Mouse (Mus musculus) thymus, postnatal 4 days (tissue): ENCODE results near the gene Cacnb1.

Experiments
- DNase-seq: peaks from one replicate; pipeline ENCODE4 v3.0.0; 2021

The Cacnb1 gene

DNA sequence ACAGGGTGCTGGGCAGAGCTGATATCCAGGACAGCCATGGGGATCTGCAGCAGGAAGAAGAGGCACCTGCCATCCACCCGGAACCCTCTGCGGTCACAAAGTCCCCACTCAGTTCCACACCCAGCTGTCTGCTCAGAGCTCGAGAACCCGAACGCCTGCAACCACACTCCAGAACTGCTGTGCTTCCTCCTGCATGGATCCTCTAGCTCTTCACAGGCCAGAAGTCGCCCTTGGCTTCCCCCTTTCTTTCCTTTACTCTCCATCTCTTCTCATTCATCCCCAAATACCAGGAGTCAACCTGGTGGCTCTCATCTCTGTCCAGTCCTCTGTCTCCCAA, 68.9 kb downstream of the Cacnb1 start:
- DNase-seq, result no peak

DNA sequence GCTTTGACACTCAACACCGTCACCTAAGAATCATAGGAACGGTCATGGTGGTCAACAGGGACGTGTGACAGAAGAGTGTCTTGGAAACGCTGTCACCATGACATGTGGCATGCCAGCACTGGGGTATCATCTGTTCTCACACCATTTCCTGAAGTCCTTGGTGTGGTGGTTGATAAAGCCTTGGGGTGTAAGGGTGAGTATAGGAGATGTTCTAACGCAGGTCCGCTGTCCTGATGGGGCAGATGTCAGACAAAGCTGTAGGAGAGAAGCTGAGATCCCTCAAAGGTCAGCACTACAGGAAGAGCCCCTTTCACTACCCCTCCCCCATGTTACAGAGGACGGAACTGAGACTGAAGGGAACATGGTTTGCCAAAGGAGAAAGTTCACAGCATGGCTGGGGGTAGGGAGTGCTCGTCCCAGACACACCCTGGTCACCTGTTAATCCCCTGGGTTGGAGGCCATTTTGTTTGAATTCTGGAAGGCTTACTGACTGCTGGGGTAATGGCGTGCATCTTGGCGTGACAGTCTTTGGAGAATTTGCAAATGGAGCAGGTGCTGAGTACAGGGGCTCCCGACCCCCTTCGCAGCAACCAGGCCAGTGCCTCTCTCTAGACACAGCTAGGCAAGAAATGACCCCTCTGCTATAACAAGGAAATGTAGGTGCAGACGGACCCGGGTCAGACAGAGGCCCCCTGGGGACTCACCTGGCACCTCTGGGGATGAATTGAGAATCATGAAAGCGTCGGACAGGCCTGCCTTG, 69.5 kb downstream of the Cacnb1 start:
- DNase-seq, result no peak

DNA sequence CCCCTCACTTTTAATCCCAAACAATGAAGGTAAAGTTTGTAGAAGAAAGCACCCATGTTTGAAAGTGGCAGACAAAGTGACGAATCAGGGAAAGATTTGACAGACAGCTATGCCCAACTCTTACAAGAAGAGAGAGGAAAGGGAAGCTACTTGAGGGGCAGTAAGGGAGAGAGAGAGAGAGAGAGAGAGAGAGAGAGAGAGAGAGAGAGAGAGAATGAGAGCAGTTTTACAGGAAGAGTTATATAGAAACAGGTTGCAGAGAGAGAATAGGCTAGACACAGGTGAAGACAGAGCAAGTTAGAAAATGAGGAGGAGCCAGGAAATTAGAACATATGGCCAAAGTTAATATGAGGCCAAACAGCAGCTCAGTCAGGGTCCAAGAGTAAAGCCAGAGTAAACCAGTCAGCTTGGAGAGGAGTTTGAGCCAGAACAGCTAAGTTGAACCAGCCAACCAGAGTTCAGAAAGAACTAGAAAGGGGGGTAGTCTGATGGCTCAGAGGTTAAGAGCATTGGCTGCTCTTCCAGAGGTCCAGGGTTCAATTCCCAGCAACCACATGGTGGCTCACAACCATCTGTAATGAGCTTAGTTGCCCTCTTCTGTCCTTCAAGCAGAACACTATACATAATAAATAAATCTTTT, 70.3 kb downstream of the Cacnb1 start:
- DNase-seq, result no peak
